ENCODE assay signal across 10 mouse cellular contexts in the genomic region with DNA sequence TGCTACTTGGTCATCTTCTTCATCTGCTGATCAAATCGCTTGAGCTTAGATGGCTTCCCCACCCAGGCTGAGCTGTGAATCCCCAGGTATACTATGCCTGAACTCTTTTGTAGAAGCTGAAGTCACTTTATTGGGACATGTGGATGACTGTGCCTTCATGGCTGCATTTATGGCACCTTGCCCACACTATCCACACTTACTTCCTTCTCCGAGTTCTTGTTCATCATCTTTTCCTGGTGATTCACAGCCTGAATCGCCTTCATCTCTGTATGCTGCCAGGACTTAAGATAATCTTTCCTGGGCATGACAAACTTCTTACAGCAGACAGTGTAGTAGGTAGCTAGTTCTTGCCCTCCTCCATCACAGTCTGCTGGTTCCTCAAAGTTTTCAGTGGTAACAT.
"Had no signal": no experiment of that assay in that cellular context is flagged by ENCODE, and none has a peak within 500 bp of the region (broad histone marks: within the 10 kb centered on the region; RNA-seq: fewer than 3 reads in every experiment).

No protein-coding gene starts in this region.

- DNase-seq: kidney, adult 2 months; kidney, postnatal 25 days; liver, embryonic 13.5 days; lung, adult 2 months; lung, postnatal 14 days; lung, postnatal 4 days; midbrain, embryonic 14.5 days; thymus, postnatal 25 days had no signal

- H3K4me3 ChIP-seq: liver, embryonic 13.5 days; stomach, embryonic 15.5 days had no signal

- H3K27ac ChIP-seq: kidney, postnatal 0 days; liver, embryonic 13.5 days; stomach, embryonic 15.5 days had no signal
